10 mouse cellular contexts compared by ENCODE assay signal in genomic region chr11:74843435-74843714, GRCm38 (mm10). TPM values are rescaled to one million over a fixed set of nuclear protein-coding genes. Genes with fewer than 3 reads are reported as not detected.
A peak's percentile ranks its signal among the peaks of the same experiment; 100 is the strongest.
DNase-seq lines count a peak whose midpoint lies in the region; ATAC-seq and TF ChIP-seq lines count a peak whose summit lies in the region.
"Had no signal": no experiment of that assay in that cellular context is flagged by ENCODE, and none has a peak within 500 bp of the region (broad histone marks: within the 10 kb centered on the region; RNA-seq: fewer than 3 reads in every experiment).

No protein-coding gene starts in this region.

- no peak for ATAC-seq in hindbrain, embryonic 15.5 days (ENCODE audit: low FRiP score, low read depth)
- no peak for ATAC-seq in activated CD4-positive, CD25-positive, alpha-beta regulatory T cell, adult 4 months

- DNase-seq in kidney, adult 2 months: peak; percentile 54
- DNase-seq in kidney, adult 18-20 months: no peak
- peak; percentile 45 for DNase-seq in MN1 (ENCODE audit: low spot score)
- DNase-seq in cerebellum, postnatal 10 days: peak; percentile 56 to 69
- no peak for DNase-seq in testis, postnatal 10 days (ENCODE audit: low spot score)
- no peak for DNase-seq in gastrocnemius, postnatal 14 days

- no peak overlapping the region for H3K4me2 ChIP-seq in hindbrain, embryonic 15.5 days
- H3K4me2 ChIP-seq: liver, embryonic 15.5 days had no signal

- intact Hi-C loops in gastrocnemius, postnatal 14 days (cut with DNase I; ENCODE audit: low total_unique reads): loop anchor here (10.0 kb wide), 1 partner anchor 209 kb away; no protein-coding TSS in a partner anchor

- H3K4me1 ChIP-seq in kidney, adult 2 months (ENCODE audit: control insufficient read depth, insufficient read depth, low read length): peaks cover 32% of the 10 kb centered on the region
- peaks cover 27% of the 10 kb centered on the region for H3K4me1 ChIP-seq in hindbrain, embryonic 15.5 days (replicated peaks)

- TF ChIP-seq CTCF in kidney, adult 2 months (conservative IDR thresholded peaks at IDR 0.05; ENCODE audit: insufficient read depth, insufficient read length, low read depth, low read length): no peak

- no peaks in the 10 kb centered on the region for H3K36me3 ChIP-seq in kidney, adult 2 months (ENCODE audit: control insufficient read depth, insufficient read depth, low read length)
- H3K36me3 ChIP-seq in hindbrain, embryonic 15.5 days: peaks cover 19% of the 10 kb centered on the region

- no peak overlapping the region for H3K27ac ChIP-seq in kidney, adult 2 months (ENCODE audit: insufficient read depth, low read depth, low read length)
- 0 out of 2 replicates have a peak overlapping the region, but pooled peaks have one; percentile 35 for H3K27ac ChIP-seq in hindbrain, embryonic 15.5 days (replicated peaks)
- H3K27ac ChIP-seq: liver, embryonic 15.5 days had no signal

- no peaks in the 10 kb centered on the region for H3K9me3 ChIP-seq in hindbrain, embryonic 15.5 days
- H3K9me3 ChIP-seq: liver, embryonic 15.5 days had no signal

- no peak overlapping the region for H3K9ac ChIP-seq in hindbrain, embryonic 15.5 days
- H3K9ac ChIP-seq: liver, embryonic 15.5 days had no signal

- TF ChIP-seq POLR2A in kidney, adult 2 months (IDR thresholded peaks at IDR 0.05; ENCODE audit: low read depth, low read length): no peak

- no peak overlapping the region for H3K4me3 ChIP-seq in kidney, adult 2 months (ENCODE audit: insufficient read depth, low read depth, low read length)
- H3K4me3 ChIP-seq in hindbrain, embryonic 15.5 days: no peak overlapping the region
- H3K4me3 ChIP-seq: liver, embryonic 15.5 days had no signal

- 54% methylated on average over 2 of the region's 2 CpGs for WGBS in kidney, adult 2 months
- WGBS in hindbrain, embryonic 15.5 days: 69% methylated on average over 2 of the region's 2 CpGs

- no peaks in the 10 kb centered on the region for H3K27me3 ChIP-seq in kidney, adult 2 months (replicated peaks; ENCODE audit: control insufficient read depth, insufficient read depth, low read length)
- no peaks in the 10 kb centered on the region for H3K27me3 ChIP-seq in hindbrain, embryonic 15.5 days
- H3K27me3 ChIP-seq: CH12.LX; liver, embryonic 15.5 days had no signal

RNA-seq across cellular contexts. Expression of gene Mnt, which starts 12.7 kb away (rescaled TPM):
- 12.8 and 13.9 TPM in 2 replicates for polyA plus RNA-seq in kidney, adult 2 months (2012; rRNA removed)
- polyA plus RNA-seq in hindbrain, embryonic 15.5 days (2015; fragmentation: Nextera tagmentation; extraction: Ambion mirVana): 8.7 and 9.7 TPM in 2 replicates
- 1 to 10 TPM; 5.4 to 6.9 TPM for polyA plus RNA-seq in activated CD4-positive, CD25-positive, alpha-beta regulatory T cell, adult 4 months (2017; shearing (Covaris generic))
- total RNA-seq in gastrocnemius, postnatal 14 days (2021): 1 to 10 TPM; 5.4 to 6.1 TPM

RNA-seq across cellular contexts. Expression of gene Sgsm2, which starts 53.5 kb away (rescaled TPM):
- polyA plus RNA-seq in kidney, adult 2 months (2012; rRNA removed): 27.5 and 31.0 TPM in 2 replicates
- polyA plus RNA-seq in hindbrain, embryonic 15.5 days (2015; fragmentation: Nextera tagmentation; extraction: Ambion mirVana): 25.9 and 29.9 TPM in 2 replicates
- polyA plus RNA-seq in activated CD4-positive, CD25-positive, alpha-beta regulatory T cell, adult 4 months (2017; shearing (Covaris generic)): 1 to 10 TPM; 1.6 to 2.0 TPM
- total RNA-seq in gastrocnemius, postnatal 14 days (2021): 1 to 10 TPM; 2.7 to 3.7 TPM

RNA-seq across cellular contexts. Expression of gene Tsr1, which starts 54.5 kb away (rescaled TPM):
- polyA plus RNA-seq in kidney, adult 2 months (2012; rRNA removed): 6.3 and 6.6 TPM in 2 replicates
- polyA plus RNA-seq in hindbrain, embryonic 15.5 days (2015; fragmentation: Nextera tagmentation; extraction: Ambion mirVana): 26.5 and 29.0 TPM in 2 replicates
- polyA plus RNA-seq in activated CD4-positive, CD25-positive, alpha-beta regulatory T cell, adult 4 months (2017; shearing (Covaris generic)): 10 to 100 TPM; 38.4 to 39.2 TPM
- 10 to 100 TPM; 20.9 to 25.4 TPM for total RNA-seq in gastrocnemius, postnatal 14 days (2021)

Comparison
In these comparisons a context has a peak if more than half of its experiments do, and no peak if none do; other contexts are left out.
1. DNase-seq: peak in kidney, adult 2 months (single experiment), MN1 (single experiment) and cerebellum, postnatal 10 days (2 of 2); none in kidney, adult 18-20 months (single experiment), testis, postnatal 10 days (single experiment) and gastrocnemius, postnatal 14 days (single experiment).